Mouse (Mus musculus): ENCODE measurements around the gene Ahnak.

DNA sequence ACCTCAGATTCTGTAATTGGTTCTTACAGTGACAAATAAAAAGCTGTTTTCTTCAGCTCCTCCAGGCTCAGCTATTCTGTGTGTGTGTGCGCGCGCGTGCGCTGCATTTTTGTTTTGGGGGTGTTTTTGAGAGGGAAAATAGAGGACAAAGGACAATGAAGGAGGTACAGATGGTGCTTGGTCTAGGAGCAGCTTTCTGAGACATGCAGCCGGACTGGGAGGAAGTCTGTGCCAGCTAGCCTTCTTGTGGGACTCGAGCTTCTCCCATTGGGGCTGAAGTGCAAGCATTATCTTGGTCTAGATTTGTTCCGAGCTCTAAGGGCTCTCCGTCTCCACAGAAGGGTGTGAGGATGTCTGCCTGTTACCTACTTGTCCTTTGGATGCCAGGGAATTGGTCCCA lies 36.8 kb upstream of the Ahnak start:
- TF ChIP-seq CTCF (IDR thresholded peaks at IDR 0.05; ENCODE audit: low read depth, low read length) (no peak), POLR2A (IDR thresholded peaks at IDR 0.05; ENCODE audit: insufficient read depth, low read length) (no peak)

Data from ES-Bruce4 (cell line).